Mouse (Mus musculus) kidney, postnatal 25 days (tissue): ENCODE data around the gene Ptrh2.
"Not testable (repeated sequence)": the region's sequence is repeated elsewhere in the genome, so short reads cannot be mapped to it uniquely, and the experiment has no call there.

Experiments used
- DNase-seq, 2 experiments: peaks; one replicate each; pipeline ENCODE4 v3.0.0; 2021; ENCODE audit warnings: mixed read lengths in 2 of 2

The Ptrh2 gene

DNA sequence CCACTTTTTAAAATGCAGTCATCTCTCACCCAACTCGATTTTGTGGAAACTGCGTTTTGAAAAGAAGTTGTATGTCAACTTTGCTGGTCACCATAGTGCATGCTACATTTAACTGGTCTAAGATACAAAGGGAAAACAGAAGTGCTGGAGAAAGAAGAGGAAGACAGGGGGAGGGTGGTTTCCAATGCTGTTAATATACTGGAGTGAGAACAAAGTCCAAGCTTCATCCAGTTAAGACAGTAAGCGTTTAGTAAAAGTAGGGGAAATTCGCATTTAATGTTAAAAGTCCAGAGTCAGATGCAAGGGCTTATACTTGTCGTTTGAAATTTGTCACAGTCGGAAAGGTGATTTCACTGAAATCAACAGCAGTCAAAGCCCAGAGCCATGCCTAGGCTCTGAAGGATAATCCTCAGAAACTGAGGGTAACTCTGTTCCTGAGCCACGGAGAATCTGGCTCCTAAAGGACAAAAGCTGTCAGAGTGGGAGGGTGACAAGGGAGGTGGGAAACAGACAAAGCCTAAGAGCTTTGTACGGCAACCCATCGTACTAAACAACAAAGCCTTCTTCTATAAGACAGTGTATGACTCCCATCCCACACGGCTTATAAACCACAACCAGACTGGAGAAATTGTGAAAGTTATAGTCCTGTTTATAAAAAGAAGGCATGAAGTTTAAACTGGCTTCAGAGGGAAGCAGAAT is 50.6 kb downstream of the Ptrh2 start:
- no peak for DNase-seq

DNA sequence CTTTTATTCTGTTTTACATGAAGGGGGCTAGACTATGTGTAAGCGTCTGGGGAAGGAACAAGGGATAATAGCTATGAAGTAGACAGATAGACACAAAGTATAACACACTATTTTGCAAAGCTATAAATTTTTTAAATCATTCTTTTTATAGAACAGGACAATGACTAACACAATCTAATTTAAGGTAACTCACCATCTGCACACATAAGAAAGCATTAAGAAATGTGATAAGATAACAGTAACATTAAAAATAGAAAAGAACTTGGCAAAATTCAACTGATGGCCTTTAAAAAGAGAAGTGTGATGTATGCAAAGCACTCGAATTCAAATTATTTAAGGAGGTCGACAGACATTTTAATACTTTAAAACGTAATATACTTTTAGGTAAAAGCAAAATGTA is 51.2 kb downstream of the Ptrh2 start:
- no peak for DNase-seq

DNA sequence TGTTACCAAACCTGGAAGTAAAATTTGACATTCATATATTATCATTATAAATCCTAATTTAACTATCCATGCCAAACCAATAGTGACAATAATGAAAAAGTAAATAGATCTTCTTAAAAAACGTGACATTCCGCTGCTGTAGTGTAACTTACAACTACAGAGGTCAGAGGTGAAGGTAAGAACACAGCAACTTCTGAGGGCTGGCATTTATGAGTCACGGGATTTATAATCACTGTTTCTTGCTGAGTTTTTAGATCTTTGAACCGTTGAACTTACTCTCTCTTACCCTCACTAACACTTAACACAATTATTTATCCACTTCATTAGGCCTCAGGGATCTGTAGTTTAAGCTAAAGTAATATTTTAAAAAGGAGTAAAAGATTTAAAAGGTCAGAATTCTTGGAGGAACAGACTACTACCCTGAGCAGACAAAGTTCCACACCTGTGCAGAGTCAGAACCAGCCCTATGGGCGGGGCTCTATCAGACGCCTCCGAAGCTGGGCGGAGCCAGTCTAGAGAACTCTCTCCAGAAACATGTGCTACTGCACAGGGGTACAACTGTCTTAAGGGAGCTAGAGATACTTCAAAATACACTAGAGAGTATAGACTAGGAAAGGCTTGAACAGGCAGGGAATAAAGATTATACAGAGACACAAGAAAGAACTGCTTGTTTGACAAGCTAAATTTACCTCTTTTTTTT is 53.7 kb downstream of the Ptrh2 start:
- peak; percentile 42 to 67 for DNase-seq

DNA sequence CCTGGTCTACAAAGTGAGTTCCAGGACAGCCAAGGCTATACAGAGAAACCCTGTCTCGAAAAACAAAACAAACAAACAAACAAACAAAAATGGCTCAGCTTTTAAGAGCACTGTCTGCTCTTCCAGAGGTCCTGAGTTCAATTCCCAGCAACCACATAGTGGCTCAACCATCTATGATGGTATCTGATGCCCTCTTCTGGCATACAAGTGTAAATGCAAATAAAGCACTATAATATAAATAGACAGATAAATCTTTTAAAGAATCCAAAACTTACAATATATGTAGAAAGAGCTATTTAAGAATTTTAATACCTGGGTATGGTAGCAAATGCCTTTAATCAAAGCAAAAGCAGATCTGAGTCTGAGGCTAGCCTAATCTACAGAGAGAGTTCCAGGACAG is 54.5 kb downstream of the Ptrh2 start:
- DNase-seq = not testable (repeated sequence)

DNA sequence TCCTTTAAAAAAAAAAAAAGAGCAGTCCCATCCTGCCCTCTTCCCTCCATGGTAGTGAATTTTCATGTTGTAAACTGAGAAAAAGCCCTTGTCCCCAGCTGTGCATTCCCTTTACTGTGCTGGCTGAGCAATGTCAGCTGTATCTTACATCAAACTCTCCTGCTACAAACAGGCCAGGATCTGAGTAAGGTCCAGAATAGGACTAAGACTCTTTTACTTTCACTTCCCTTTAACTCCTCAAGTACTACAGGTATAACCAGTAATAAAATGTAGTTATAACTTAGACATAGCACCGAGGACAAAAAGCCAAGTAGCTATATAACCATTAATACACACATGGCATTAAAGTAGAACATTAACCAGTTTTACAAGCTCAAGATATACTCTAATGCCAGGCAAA is 55.2 kb downstream of the Ptrh2 start:
- no peak for DNase-seq

DNA sequence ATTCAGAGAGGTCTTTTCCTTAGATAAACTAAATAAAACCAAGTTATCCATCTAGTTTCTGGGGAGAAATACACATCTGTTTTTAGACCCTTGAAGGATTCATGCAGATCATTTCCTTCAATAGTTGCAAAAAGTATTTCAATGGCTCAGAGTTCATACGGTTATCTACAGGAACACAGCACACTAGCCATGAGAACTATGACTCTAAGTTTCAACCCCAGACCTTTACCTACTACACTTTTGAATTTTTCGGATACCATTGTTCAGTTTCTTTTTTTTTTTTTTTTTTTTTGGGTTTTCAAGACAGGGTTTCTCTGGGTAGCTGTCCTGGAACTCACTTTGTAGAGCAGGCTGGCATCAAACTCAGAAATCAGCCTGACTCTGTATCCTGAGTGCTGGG is 55.7 kb downstream of the Ptrh2 start:
- no peak for DNase-seq

DNA sequence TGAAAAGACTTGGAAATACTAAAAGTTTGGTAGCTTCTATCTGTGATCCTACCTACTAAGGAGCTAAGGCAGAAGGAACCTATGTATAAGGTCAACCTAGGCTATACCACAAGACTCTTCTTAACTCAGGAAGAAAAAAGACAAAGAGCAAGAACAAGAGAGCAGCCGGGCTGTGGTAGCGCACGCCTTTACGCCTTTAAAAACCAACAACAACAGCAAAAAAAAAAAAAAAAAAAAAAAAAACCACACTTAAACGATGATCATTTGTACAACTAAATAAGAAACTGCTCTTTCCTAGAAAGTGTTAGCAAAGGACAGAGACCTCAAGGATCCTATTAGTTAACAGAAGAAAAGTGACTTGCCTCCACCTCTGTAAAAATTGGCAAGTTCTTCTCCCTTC is 57.7 kb downstream of the Ptrh2 start:
- DNase-seq = no peak
